Mouse (Mus musculus) midbrain, embryonic 11.5 days (tissue): Measurements from ENCODE around the gene Cep57. TPM values are rescaled to one million over a fixed set of nuclear protein-coding genes. Genes with fewer than 3 reads are reported as not detected.

ENCODE experiments used
- ATAC-seq: fragments of 200-750 bp; cut with Nextera tagmentation; 2 replicates; pipeline ENCODE4 v1.8.0; 2017; ENCODE audit warnings: moderate TSS enrichment, moderate library complexity; ENCODE audit not compliant: low FRiP score
- DNase-seq: peaks from one replicate; pipeline ENCODE4 v3.0.0; 2015; ENCODE audit warnings: low spot score; ENCODE audit errors: missing footprints
- H3K27ac ChIP-seq: fragments of 300-500 bp; sonication (generic); 2 replicates; pipeline ENCODE4 v1.5.1; 2014; ENCODE audit warnings: low read depth, low read length
- H3K27me3 ChIP-seq: fragments of 300-500 bp; sonication (generic); 2 replicates; pipeline ENCODE4 v1.6.1; 2014; ENCODE audit warnings: mild to moderate bottlenecking, low read length, moderate library complexity, mixed read lengths; ENCODE audit not compliant: control insufficient read depth, insufficient read depth
- H3K36me3 ChIP-seq: fragments of 300-500 bp; sonication (generic); 2 replicates; pipeline ENCODE4 v1.6.1; 2014; ENCODE audit warnings: mild to moderate bottlenecking, low read length, moderate library complexity, mixed read lengths; ENCODE audit not compliant: control insufficient read depth, insufficient read depth
- H3K4me1 ChIP-seq: fragments of 300-500 bp; sonication (generic); 2 replicates; pipeline ENCODE4 v1.6.1; 2014; ENCODE audit warnings: low read length; ENCODE audit not compliant: control insufficient read depth, insufficient read depth
- H3K4me2 ChIP-seq: fragments of 300-500 bp; sonication (generic); 2 replicates; pipeline ENCODE4 v1.6.1; 2014; ENCODE audit warnings: mild to moderate bottlenecking, moderate library complexity
- H3K4me3 ChIP-seq: fragments of 300-500 bp; sonication (generic); 2 replicates; pipeline ENCODE4 v1.5.1; 2014; ENCODE audit warnings: low read depth, low read length
- H3K9ac ChIP-seq: fragments of 300-500 bp; sonication (generic); 2 replicates; pipeline ENCODE4 v1.6.1; 2014; ENCODE audit warnings: low read length
- H3K9me3 ChIP-seq: fragments of 300-500 bp; sonication (generic); 2 replicates; pipeline ENCODE4 v1.6.1; 2016; ENCODE audit warnings: low read length; ENCODE audit not compliant: control insufficient read depth
- WGBS: fragments of 180-500 bp; shearing (Covaris S2); extraction: QIAGEN DNeasy Blood & Tissue Kit; methylation state at CpG from one replicate; pipeline ENCODE4 v1.1.7; 2014; 5-methylcytosine and 5-hydroxymethylcytosine counted together
- polyA plus RNA-seq: library from polyadenylated mRNA; unstranded; fragments of >200 nt; fragmentation: Nextera tagmentation; extraction: Ambion mirVana; gene quantifications from 2 replicates; pipeline ENCODE4 v1.2.1, GENCODE M21; 2014

The Cep57 gene
- polyA plus RNA-seq, 1 experiment from 2014 or later: 59.9 TPM

DNA sequence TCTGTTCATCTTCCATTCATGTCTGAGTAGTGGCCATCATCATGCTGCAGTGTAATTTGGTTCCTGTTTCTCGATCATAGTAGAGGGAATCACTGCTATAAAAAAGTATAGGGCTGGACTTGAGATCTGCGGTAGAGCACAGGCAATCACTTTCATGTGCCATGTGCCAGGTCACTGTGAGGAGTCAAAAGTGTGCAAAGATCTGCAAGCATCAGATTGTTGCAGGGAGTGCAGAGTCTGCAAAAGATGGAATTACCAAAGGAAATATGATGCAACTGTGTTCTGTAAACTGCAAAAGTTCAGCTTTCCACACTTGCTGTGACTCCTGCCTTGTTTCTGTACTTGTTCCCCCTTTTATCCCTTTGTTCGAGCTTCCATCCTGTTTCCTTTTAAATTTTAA, 20.7 kb upstream of the Cep57 start:
- Histone ChIP-seq H3K4me1 (no peaks in the 10 kb centered on the region), H3K9me3 (no peaks in the 10 kb centered on the region), H3K9ac (no peak overlapping the region), H3K27me3 (no peaks in the 10 kb centered on the region), H3K4me3 (no peak overlapping the region), H3K27ac (no peak overlapping the region), H3K4me2 (no peak overlapping the region), H3K36me3 (no peaks in the 10 kb centered on the region)
- DNase-seq (no peak), ATAC-seq (no peak)
- 92% methylated on average over 3 of the region's 3 CpGs for WGBS

DNA sequence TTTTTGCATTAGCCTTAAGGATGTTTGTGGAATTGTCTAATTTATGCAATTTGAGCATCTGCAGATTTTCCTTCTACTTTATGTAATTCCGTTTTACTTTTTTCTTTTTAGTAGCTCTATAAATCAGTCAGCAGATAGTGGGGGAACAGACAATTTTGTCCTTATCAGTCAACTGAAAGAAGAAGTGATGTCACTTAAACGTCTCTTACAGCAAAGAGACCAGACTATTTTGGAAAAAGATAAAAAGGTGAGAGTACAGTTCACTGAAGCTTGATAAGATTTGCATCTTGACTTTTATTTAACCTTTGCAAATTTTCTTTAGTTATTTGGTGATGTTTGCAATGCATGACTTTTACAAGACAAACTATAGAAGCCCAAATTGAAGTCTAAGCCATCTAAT, 9.8 kb upstream of the Cep57 start:
- Histone ChIP-seq H3K36me3 (peaks cover 31% of the 10 kb centered on the region), H3K4me3 (no peak overlapping the region), H3K9ac (no peak overlapping the region), H3K9me3 (no peaks in the 10 kb centered on the region), H3K27ac (no peak overlapping the region), H3K4me1 (no peaks in the 10 kb centered on the region), H3K4me2 (no peak overlapping the region), H3K27me3 (no peaks in the 10 kb centered on the region)
- DNase-seq (no peak), ATAC-seq (no peak)
- WGBS: 91% methylated on average over 2 of the region's 2 CpGs

DNA sequence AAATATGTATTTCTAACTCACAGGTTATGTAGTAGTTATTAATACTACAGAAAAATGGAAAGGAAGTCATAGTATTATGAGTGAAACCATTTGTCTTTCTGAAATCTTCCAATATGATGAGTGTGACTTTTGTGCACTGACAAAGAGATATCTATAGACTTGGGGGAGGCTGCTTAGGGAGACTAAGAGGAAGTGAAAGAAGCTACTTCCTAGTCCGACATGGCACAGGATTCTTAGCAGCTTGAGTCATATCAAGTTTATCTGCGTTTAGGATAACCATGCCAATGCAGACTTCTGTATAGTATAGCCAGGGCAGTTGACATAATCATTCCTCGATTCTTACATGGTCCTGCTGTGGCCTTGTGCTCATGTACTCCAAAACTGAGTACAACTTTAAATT, 8.3 kb upstream of the Cep57 start:
- no peaks in the 10 kb centered on the region for H3K9me3 ChIP-seq
- H3K4me1 ChIP-seq: no peaks in the 10 kb centered on the region
- H3K4me2 ChIP-seq: no peak overlapping the region
- WGBS: 94% methylated on average over 3 of the region's 3 CpGs
- H3K27ac ChIP-seq: no peak overlapping the region
- peaks cover 23% of the 10 kb centered on the region for H3K36me3 ChIP-seq
- H3K27me3 ChIP-seq: no peaks in the 10 kb centered on the region
- H3K4me3 ChIP-seq: no peak overlapping the region
- no peak for ATAC-seq
- H3K9ac ChIP-seq: no peak overlapping the region
- no peak for DNase-seq

DNA sequence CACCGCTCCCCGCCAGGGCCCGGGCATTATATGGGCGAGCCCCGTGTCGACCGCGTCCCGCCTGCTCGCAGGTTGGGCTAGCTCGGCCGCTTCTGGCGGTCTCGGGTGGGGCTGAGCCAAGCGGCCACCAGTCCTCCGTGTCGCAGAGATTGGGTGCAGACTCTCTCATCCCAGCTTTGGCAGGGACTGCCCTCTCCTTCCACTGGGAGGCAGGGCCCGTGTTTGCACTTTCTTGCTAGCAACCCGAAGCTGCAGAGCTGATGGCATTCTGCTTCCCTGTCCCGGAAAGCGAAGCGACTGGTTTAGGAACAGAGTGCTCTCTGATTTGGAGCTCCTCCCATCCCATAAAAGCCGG, 1.2 kb upstream of the Cep57 start:
- WGBS: under 1% methylated on average over 23 of the region's 23 CpGs
- Histone ChIP-seq H3K4me3 (peak overlapping the region; percentile 70), H3K9me3 (no peaks in the 10 kb centered on the region), H3K9ac (peak overlapping the region; percentile 97), H3K27ac (peak overlapping the region; percentile 93), H3K4me2 (peak overlapping the region; percentile 85), H3K36me3 (peaks cover 6% of the 10 kb centered on the region; the same call in 1 of the 2 replicates), H3K4me1 (peaks cover 17% of the 10 kb centered on the region), H3K27me3 (no peaks in the 10 kb centered on the region)
- ATAC-seq (peak; percentile 37), DNase-seq (peak; percentile 96)

DNA sequence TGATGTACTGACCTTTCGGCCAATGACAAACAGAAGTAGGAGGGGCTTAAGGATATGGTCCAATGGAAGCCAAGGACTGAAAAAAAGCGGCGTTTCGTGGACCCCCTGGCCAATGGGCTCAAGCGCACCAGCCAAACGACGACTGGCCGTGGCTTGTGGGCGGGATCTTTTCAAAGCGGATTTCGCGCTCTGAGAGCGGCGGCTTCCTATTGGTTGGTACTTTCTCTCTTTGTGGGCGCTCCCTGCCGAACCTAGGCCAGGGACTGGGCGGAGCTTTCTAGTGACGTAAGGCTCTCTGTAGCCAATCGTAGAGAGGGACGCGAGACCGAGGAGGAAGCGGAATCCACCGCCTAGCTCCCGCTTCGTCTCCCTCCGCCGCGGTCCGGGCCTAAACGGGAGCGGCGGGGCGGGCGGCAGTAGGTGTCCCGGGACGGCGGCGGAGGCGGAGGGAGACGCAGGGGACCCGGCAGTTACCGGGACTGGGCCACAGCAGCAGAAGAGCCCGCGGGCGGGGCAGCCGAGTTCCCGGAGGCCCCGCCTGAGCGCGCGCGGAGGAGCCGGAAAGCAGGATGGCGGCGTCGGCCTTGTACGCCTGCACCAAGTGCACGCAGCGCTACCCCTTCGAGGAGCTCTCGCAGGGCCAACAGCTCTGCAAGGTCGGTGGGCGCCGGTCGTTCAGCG, 639 bp upstream of the Cep57 start, which contains the start of gene Fam76b:
TSS of gene Fam76b (plus strand) at position 311 of the 681 bp plus-strand sequence.
- DNase-seq: peak; percentile 100
- H3K9me3 ChIP-seq: no peaks in the 10 kb centered on the region
- peak within 1 kb of the TSS; percentile 93 for H3K27ac ChIP-seq
- H3K9ac ChIP-seq: peak within 1 kb of the TSS; percentile 97
- ATAC-seq: peak; percentile 95
- WGBS: under 1% methylated on average over 63 of the region's 67 CpGs
- H3K4me3 ChIP-seq: peak within 1 kb of the TSS; percentile 70
- H3K4me1 ChIP-seq: peaks cover 17% of the 10 kb centered on the region
- H3K36me3 ChIP-seq: peaks cover 6% of the 10 kb centered on the region; the same call in 1 of the 2 replicates
- no peaks in the 10 kb centered on the region for H3K27me3 ChIP-seq
- H3K4me2 ChIP-seq: peak within 1 kb of the TSS; percentile 85

DNA sequence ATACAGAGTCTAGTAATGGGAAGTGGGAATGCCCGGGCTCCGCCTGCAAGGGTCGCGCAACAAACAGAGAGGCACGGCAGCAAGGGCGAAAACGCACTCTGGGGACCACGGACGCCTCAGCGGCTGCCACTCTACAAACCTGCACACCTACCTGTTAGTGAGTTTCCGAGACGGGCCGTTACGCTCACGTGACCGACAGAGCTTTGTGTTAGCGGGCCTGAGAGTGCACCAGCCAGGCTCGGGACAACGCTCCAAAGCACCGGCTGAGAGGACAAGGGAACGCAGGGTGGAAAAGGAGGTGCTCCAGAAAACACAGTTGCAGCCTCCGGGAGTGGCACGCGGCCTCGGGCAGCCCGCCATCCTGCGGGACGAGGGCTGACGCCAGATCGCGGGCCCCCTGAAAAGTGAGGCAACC, 509 bp downstream of the Cep57 start:
- 0% methylated on average over 31 of the region's 31 CpGs for WGBS
- Histone ChIP-seq H3K36me3 (no peaks in the 10 kb centered on the region; the same call in 1 of the 2 replicates), H3K27ac (peak overlapping the region; percentile 92), H3K4me3 (peak overlapping the region; percentile 70), H3K27me3 (no peaks in the 10 kb centered on the region), H3K9ac (peak overlapping the region; percentile 85), H3K4me2 (peak overlapping the region; percentile 56), H3K9me3 (no peaks in the 10 kb centered on the region), H3K4me1 (peaks cover 17% of the 10 kb centered on the region)
- ATAC-seq (peak; percentile 26), DNase-seq (peak; percentile 96)

DNA sequence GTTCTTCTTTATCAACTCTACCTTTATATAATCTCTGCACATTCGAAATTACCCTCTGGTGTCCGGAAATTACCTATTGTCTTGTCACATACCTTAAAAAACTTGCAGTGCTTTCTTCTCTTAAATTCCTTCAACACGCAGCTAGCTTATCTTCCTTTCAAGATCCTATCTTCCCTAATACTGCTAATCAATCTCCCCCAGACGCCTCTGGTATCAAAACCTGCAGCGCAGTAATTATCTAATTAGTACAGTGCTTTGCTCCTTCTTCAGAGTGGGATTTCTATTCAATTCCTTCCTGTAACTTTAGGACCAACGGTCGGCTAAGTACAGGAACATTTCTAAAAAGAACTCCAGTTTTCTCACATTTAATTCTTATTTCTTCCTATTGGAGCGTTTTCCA, 1.0 kb downstream of the Cep57 start:
- H3K9me3 ChIP-seq: no peaks in the 10 kb centered on the region
- H3K27ac ChIP-seq: peak overlapping the region; percentile 92; the same call in 1 of the 2 replicates
- H3K4me1 ChIP-seq: peaks cover 17% of the 10 kb centered on the region
- H3K4me3 ChIP-seq: peak overlapping the region; percentile 70
- DNase-seq (no peak), ATAC-seq (no peak)
- H3K4me2 ChIP-seq: peak overlapping the region; percentile 56
- peak overlapping the region; percentile 85 for H3K9ac ChIP-seq
- WGBS: 7% methylated on average over 8 of the region's 8 CpGs
- H3K36me3 ChIP-seq: peaks cover 2% of the 10 kb centered on the region; the same call in 1 of the 2 replicates
- no peaks in the 10 kb centered on the region for H3K27me3 ChIP-seq

DNA sequence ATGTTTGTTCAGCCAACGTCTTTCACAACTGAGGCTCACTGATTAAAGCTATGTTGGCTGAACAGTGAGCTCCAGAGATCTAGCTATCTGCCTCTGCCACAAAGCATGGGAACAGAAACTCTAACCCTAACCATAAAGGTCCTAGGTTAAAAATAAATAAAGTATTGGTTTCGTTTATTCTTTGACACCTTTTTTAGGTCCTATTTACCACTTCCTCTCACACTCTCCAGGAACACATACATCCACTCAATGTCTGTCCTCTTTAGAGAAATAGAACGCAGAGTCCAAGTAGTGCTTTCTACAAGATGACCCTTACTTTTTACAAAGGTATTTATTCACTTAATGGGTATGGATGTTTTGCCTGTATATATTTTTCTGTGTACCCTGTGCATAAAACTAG, 6.1 kb downstream of the Cep57 start:
- no peak for ATAC-seq
- no peak overlapping the region for H3K27ac ChIP-seq
- no peaks in the 10 kb centered on the region for H3K27me3 ChIP-seq
- no peak overlapping the region for H3K4me3 ChIP-seq
- WGBS: 89% methylated on average over 3 of the region's 3 CpGs
- peaks cover 9% of the 10 kb centered on the region for H3K4me1 ChIP-seq
- peaks cover 10% of the 10 kb centered on the region for H3K36me3 ChIP-seq
- no peak overlapping the region for H3K9ac ChIP-seq
- DNase-seq: no peak
- H3K9me3 ChIP-seq: no peaks in the 10 kb centered on the region
- H3K4me2 ChIP-seq: no peak overlapping the region

DNA sequence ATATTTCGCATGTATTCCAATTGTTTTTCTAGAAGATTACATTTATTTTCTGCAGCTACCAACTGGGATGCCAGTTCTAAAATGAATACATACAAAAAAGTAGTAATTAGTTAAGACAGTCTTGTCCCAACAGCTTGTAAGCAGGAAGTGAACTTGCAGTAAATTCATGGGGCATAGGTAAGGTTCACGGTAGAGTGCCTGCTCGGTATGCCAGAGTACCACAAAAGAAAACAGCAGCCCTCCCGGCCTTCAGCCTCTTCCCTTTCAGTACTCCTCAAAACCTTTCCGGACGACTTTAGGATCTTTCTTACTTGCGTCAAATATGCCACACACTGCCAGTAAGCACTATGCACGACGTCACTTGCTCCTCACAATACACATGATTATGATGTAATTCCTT, 8.5 kb downstream of the Cep57 start:
- 87% methylated on average over 9 of the region's 9 CpGs for WGBS
- no peaks in the 10 kb centered on the region for H3K4me1 ChIP-seq

More for the DNA sequence above, 8.5 kb downstream of the Cep57 start:
- Histone ChIP-seq H3K36me3 (peaks cover 16% of the 10 kb centered on the region), H3K9me3 (no peaks in the 10 kb centered on the region), H3K4me2 (no peak overlapping the region), H3K27ac (no peak overlapping the region), H3K9ac (no peak overlapping the region), H3K4me3 (no peak overlapping the region), H3K27me3 (no peaks in the 10 kb centered on the region)
- no peak for DNase-seq
- ATAC-seq: no peak
